Mouse (Mus musculus): ENCODE measurements around the gene Mcm6.

The Mcm6 gene

GRCm38 (mm10) chr1:128359554-128360376 lies at the start of gene Mcm6:
Gene Mcm6, minus strand, starts transcription at chr1:128359664.
- in situ Hi-C loops (cut with MseI, MboI) = loop anchor here in 1 of 2 experiments (10.0 kb wide), 1 partner anchor 465 kb away; no protein-coding TSS in a partner anchor

DNA sequence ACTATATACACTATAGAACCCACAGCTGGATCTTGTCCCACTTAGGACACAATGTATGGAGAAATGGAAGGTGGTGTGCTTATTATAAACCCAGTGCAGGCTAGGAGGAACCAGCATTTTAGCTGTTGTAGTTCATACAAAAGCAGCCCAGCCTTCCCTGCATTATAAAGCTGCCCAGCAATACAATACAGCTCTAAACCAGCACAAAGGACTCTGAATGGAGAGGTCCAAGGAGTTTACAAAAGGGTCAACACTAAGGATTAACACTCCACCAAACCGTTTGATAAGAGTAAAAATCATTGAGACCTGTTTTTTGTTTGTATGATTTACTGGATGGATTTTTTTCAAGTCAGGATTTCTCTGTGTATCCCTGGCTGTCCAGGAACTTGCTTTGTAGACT lies 47.4 kb upstream of the Mcm6 start:
- in situ Hi-C loops (cut with MseI, MboI) = no loop called here

- in situ Hi-C loops (cut with MseI, MboI) = no loop called here
Observed at GRCm38 (mm10) chr1:128405675-128406074, 46.2 kb upstream of the Mcm6 start.

DNA sequence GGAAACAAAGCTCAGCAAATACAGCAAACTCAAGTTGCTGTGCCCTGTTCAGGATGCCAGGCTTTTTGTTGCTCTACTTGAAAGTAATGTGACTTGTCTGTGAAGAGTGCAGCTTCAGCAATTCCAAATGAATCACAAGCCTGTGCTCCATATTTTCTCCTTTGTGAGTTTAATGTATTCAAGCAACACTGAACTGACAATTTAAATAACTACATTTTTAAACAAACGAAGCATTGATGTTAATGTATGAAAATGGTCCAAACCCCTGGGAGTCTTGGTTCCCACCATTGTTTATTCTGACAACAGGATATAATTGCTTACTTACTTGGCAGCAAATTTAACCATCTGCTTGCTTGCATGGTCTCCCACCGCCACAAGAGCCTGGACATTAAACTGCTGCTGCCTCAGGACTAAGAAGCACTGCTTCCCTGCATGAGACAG lies 45.6 kb upstream of the Mcm6 start:
- in situ Hi-C loops (cut with MseI, MboI) = no loop called here

DNA sequence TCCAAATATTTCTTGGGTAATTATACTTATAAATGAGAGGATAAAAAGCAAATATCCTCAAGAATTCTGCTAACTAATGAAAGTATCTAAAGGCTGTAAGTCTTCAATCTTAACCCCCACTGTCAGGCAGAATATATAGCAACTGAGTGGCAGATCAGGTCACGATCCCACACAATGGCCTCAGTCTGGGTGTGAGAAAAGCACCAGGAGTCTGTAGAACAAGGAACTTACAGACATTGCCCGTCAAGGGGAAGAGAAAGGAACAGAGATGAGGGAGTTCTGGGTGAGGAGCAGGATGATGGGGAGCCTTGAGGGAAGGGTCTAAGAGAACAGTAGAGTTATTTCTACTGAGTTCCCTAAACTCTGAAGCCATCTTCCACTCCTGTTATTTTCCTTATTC lies 41.5 kb upstream of the Mcm6 start:
- in situ Hi-C loops (cut with MseI, MboI) = no loop called here

GRCm38 (mm10) chr1:128399941-128400915 lies 40.8 kb upstream of the Mcm6 start:
- in situ Hi-C loops (cut with MseI, MboI) = no loop called here

DNA sequence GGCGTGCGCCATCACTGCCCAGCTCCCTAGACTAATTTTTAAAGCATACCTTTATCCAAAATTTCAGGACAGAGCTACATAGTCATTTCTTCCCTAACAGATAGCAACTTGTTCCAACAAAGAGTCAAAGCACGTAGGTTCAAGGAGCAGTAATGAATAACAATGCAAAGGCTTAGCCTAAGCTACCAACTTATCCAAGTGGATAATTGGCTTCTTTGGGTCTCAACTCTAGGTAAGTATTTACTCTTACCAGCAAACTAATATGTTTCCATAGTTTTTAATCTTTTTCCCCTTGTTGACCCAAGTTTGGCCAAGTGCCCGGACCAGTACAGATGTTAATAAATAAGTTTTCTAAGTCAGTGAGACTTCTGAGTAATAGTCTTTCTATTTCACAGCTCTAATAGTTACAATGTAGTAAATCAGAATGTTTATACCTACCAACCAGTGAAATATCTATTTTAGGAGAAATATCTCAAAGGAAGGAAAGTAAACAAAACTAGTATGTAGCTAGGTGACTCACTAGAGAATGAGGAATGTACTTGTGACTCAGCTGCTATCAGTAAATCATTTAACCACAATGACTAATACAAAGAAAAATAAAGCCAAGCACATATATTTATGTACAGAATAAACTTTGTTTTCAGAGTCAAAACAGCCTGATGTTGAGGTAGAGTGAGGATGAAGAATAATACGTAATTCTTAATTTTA lies 39.4 kb upstream of the Mcm6 start:
- in situ Hi-C loops (cut with MseI, MboI) = no loop called here

GRCm38 (mm10) chr1:128394657-128395056 lies 35.2 kb upstream of the Mcm6 start:
- in situ Hi-C loops (cut with MseI, MboI) = no loop called here

- in situ Hi-C loops (cut with MseI, MboI) = no loop called here
Observed at GRCm38 (mm10) chr1:128392382-128392781, 32.9 kb upstream of the Mcm6 start.

DNA sequence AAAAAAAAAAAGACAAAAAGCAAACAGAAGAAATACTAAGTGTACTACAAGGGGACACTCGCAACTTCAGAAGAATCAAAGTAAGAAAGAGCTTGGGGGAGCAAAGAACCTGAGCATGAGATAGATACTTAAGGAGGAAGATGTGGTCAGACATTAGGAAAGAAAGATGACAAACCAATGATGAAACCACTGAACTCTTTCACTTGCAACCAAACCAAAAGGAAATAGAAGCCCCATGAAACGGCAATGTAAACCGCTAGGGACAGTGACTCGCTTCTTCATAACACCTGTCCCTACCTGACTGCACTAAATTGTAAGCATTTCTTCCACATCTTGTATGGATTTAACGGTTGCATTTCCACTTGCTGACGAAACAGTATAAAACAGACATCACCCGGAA lies 27.0 kb upstream of the Mcm6 start:
- in situ Hi-C loops (cut with MseI, MboI) = no loop called here

DNA sequence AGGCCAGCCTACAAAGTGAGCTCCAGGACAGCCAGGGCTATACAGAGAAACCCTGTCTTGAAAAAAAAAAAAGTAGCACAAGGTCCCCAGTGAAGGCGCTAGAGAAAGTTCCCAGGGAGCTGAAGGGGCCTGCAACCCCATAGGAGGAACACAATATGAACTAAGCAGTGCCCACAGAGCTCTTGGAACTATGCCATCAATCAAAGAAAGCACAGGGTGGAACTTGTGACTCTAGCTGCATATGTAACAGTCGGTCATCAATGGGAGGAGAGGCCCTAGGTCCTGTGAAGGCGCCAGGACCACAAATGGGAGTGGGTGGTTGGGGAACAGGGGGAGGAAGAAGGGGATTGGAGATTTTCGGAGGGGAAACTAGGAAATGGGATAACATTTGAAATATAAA lies 17.4 kb upstream of the Mcm6 start:
- in situ Hi-C loops (cut with MseI, MboI) = no loop called here

DNA sequence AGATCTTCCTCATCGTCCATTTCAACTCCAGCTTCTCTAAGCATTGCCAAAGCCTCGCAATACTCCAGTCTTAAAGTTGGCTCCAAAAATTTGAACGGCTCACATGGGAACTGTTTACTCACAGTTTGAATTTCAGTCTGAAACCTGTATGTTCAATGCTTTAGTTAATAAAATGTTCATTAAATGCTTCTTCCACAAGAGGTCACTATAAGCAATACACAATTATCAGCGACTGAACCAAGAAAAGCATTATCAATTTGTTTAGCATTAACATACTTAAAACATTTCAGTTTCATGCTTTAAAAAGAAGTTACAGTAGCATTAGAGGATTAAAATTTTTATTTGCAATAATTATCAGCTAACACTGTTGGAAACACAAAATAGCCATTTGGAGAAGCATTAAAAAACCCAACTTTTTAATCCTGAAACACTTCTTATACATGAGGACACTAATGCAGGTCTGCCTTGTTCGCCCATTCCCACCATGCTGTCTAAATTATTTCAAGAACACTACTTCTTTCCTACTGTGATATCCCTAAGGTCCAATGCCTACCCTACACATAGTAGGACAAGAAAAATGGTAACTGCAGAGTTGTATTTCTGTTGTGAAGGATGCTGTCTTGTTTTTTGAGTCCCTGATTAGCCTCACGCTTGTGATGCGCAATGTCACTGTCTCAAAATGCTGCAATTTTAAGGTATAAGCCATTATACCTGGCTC lies 12.8 kb upstream of the Mcm6 start:
- in situ Hi-C loops (cut with MseI, MboI) = no loop called here

DNA sequence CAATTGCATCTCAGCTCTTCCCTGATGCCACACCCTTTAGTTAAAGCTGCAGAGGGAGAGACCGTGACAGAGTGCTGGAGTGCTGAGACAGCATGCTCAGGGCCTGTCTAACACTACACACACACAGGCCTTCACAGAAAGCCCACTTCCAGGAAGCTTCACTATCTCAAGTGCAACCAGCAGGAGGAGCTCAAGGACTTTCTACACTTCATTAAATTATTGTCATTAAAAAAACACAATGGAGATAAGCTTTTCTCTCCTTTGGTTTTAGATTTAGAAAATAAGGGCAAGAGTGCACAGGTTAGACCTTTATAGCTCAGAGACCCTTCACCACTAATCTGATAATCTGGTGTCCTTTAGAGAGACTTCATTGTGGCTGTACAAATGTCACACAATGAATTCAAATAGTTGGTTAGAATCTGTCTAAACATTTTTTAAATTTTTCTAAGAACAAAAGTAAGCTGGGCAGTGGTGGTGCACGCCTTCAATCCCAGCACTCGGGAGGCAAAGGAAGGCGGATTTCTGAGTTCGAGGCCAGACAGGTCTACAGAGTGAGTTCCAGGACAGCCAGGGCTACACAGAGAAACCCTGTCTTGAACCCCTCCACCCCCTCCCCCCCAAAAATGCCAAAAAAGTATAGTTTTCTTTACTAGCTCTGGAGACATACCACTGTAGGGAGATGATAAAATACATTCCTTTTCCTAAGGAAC lies 9.4 kb upstream of the Mcm6 start:
- in situ Hi-C loops (cut with MseI, MboI) = loop anchor here in 1 of 2 experiments (10.0 kb wide), 1 partner anchor 456 kb away; no protein-coding TSS in a partner anchor

DNA sequence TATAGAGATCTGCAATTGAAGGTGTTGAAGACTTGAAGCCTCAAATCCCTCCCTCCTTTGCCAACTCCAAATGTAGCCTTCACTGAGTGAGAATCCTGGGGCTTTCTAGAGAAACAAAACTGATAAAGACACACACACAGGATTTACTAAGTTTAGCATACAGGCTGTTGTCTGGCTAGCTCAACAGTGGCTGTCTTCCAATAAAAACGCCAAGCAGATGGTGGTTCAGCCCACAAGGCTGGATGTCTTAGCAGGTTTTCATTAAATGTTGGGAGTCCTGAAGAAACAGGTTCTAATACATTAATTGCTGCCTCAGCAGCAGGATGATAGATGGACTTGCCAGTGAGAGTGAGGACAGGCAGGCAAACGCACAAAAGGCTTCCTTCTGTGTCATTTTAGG lies 1.1 kb upstream of the Mcm6 start:
- in situ Hi-C loops (cut with MseI, MboI) = loop anchor here in 1 of 2 experiments (10.0 kb wide), 1 partner anchor 464 kb away; no protein-coding TSS in a partner anchor

GRCm38 (mm10) chr1:128358916-128359553 lies 429 bp downstream of the Mcm6 start:
- in situ Hi-C loops (cut with MseI, MboI) = no loop called here

DNA sequence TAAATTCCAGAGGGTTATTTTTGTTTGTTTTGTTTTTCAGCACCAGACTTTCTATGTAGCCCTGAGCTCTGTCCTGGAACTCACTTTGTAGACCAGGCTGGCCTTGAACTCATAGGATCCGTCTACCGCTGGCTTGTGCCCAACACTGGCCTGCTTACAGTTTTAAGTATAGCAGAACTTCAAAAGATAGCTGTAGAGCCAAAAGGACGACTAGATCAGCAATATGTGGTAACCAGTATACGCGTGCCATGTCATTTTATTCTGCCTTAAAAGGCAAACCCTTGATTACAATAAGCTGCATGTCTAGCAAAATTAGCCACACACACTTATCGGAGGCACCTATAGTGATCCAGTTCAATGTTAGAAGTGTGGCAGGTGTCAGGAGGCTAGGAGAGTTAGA lies 1.2 kb downstream of the Mcm6 start:
- in situ Hi-C loops (cut with MseI, MboI) = no loop called here

- in situ Hi-C loops (cut with MseI, MboI) = no loop called here
Observed at GRCm38 (mm10) chr1:128357452-128357851, 2.0 kb downstream of the Mcm6 start.

DNA sequence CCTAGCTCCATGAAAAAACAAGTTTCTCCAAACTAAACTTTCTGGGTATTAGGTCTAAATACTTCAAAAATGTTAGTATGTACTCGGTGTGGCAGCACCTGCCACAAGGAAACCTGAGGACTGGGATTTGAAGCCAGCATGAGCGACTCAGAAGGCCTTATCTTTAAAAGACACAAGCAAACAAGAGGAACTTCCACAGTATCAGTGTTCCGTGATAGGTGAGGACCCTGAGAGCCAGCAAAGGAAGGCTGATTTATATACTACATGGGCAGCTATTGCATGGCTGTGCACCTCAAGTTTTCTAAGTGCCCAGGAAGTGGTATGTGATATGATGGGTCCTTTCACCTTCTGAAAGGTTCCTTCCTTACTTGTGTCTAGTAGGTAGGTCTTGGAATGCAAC lies 6.4 kb downstream of the Mcm6 start:
- in situ Hi-C loops (cut with MseI, MboI) = no loop called here

DNA sequence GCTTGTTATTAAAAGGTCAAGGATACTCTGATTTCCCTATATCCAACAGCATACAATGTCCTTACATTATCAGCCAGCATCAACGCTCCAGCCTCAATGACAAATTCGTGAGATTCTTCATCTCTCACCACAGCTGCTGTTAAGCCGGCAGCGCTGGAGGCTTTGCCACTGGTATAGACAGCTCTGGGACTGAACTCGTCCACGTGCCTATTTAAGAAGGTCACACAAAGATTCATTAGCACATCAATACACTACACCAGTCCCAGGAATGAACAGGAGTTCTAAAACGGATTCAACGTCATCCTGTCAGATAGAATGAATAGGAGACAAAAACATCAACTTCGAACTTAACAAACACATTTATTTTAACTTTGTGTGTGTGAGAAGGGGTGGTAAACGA lies 15.2 kb downstream of the Mcm6 start:
- in situ Hi-C loops (cut with MseI, MboI) = no loop called here

All from mouse trophoblast stem cell (cell line).